Mouse (Mus musculus): Measurements from ENCODE around the gene Vrtn. TPM values are rescaled to one million over a fixed set of nuclear protein-coding genes. Genes with fewer than 3 reads are reported as not detected.

Vrtn gene
- total and polyA plus RNA-seq, 2 experiments from 2014 or later, result not detected

- no peak overlapping the region for H3K27ac ChIP-seq (ENCODE audit: low read depth, low read length)
- no peaks in the 10 kb centered on the region for H3K4me1 ChIP-seq (ENCODE audit: insufficient read depth, low read length)
- no peak for DNase-seq (ENCODE audit: low spot score)
- ATAC-seq (ENCODE audit: low FRiP score), result no peak
- no peaks in the 10 kb centered on the region for H3K36me3 ChIP-seq (ENCODE audit: insufficient read depth, low read length)
- H3K4me3 ChIP-seq (ENCODE audit: low read depth, low read length), result no peak overlapping the region
- no peaks in the 10 kb centered on the region for H3K27me3 ChIP-seq (ENCODE audit: insufficient read depth, low read length)
- no peak for TF ChIP-seq CTCF (IDR thresholded peaks at IDR 0.05)
- H3K4me2 ChIP-seq (ENCODE audit: low read depth, low read length, poor library complexity, severe bottlenecking), result no peak overlapping the region
- H3K9ac ChIP-seq (replicated peaks; ENCODE audit: low read length, poor library complexity, severe bottlenecking), result no peak overlapping the region
- WGBS, result 34% methylated on average over 10 of the region's 10 CpGs
- no peaks in the 10 kb centered on the region for H3K9me3 ChIP-seq (ENCODE audit: low read length)
These were observed 30.8 kb downstream of the Vrtn start for GRCm38 (mm10) chr12:84671646-84672045.

GRCm38 (mm10) chr12:84674666-84675526, 34.1 kb downstream of the Vrtn start:
- Histone ChIP-seq H3K27me3 (ENCODE audit: insufficient read depth, low read length) (no peaks in the 10 kb centered on the region), H3K27ac (ENCODE audit: low read depth, low read length) (peak overlapping the region; percentile 3; the same call in 1 of the 2 replicates), H3K36me3 (ENCODE audit: insufficient read depth, low read length) (peaks cover 7% of the 10 kb centered on the region; the same call in 1 of the 2 replicates), H3K4me3 (ENCODE audit: low read depth, low read length) (no peak overlapping the region), H3K4me2 (ENCODE audit: low read depth, low read length, poor library complexity, severe bottlenecking) (no peak overlapping the region), H3K9ac (replicated peaks; ENCODE audit: low read length, poor library complexity, severe bottlenecking) (no peak overlapping the region; the same call in 1 of the 2 replicates), H3K4me1 (ENCODE audit: insufficient read depth, low read length) (no peaks in the 10 kb centered on the region), H3K9me3 (ENCODE audit: low read length) (no peaks in the 10 kb centered on the region)
- ATAC-seq (ENCODE audit: low FRiP score), result no peak
- no peak for TF ChIP-seq CTCF (IDR thresholded peaks at IDR 0.05)
- DNase-seq (ENCODE audit: low spot score), result no peak
- 34% methylated on average over 14 of the region's 14 CpGs for WGBS

GRCm38 (mm10) chr12:84676011-84676410, 35.2 kb downstream of the Vrtn start:
- Histone ChIP-seq H3K4me3 (ENCODE audit: low read depth, low read length) (no peak overlapping the region), H3K4me2 (ENCODE audit: low read depth, low read length, poor library complexity, severe bottlenecking) (no peak overlapping the region), H3K27me3 (ENCODE audit: insufficient read depth, low read length) (no peaks in the 10 kb centered on the region), H3K4me1 (ENCODE audit: insufficient read depth, low read length) (no peaks in the 10 kb centered on the region), H3K9me3 (ENCODE audit: low read length) (no peaks in the 10 kb centered on the region), H3K36me3 (ENCODE audit: insufficient read depth, low read length) (peaks cover 10% of the 10 kb centered on the region; the same call in 1 of the 2 replicates), H3K27ac (ENCODE audit: low read depth, low read length) (no peak overlapping the region), H3K9ac (replicated peaks; ENCODE audit: low read length, poor library complexity, severe bottlenecking) (no peak overlapping the region)
- no peak for DNase-seq (ENCODE audit: low spot score)
- TF ChIP-seq CTCF (IDR thresholded peaks at IDR 0.05), result no peak
- no peak for ATAC-seq (ENCODE audit: low FRiP score)
- WGBS, result 75% methylated on average over 3 of the region's 3 CpGs

GRCm38 (mm10) chr12:84684569-84684968, 43.8 kb downstream of the Vrtn start:
- H3K27me3 ChIP-seq (ENCODE audit: insufficient read depth, low read length), result no peaks in the 10 kb centered on the region
- TF ChIP-seq CTCF (IDR thresholded peaks at IDR 0.05), result no peak

GRCm38 (mm10) chr12:84686176-84686575, 45.4 kb downstream of the Vrtn start:
- no peak overlapping the region for H3K27ac ChIP-seq (ENCODE audit: low read depth, low read length)
- DNase-seq (ENCODE audit: low spot score) (peak; percentile 27), ATAC-seq (ENCODE audit: low FRiP score) (no peak)
- WGBS, result 12% methylated on average over 4 of the region's 4 CpGs
- H3K9me3 ChIP-seq (ENCODE audit: low read length), result no peaks in the 10 kb centered on the region
- H3K4me3 ChIP-seq (ENCODE audit: low read depth, low read length), result no peak overlapping the region
- no peaks in the 10 kb centered on the region for H3K4me1 ChIP-seq (ENCODE audit: insufficient read depth, low read length)
- H3K9ac ChIP-seq (replicated peaks; ENCODE audit: low read length, poor library complexity, severe bottlenecking), result no peak overlapping the region
- H3K36me3 ChIP-seq (ENCODE audit: insufficient read depth, low read length), result no peaks in the 10 kb centered on the region
- no peaks in the 10 kb centered on the region for H3K27me3 ChIP-seq (ENCODE audit: insufficient read depth, low read length)
- H3K4me2 ChIP-seq (ENCODE audit: low read depth, low read length, poor library complexity, severe bottlenecking), result no peak overlapping the region
- TF ChIP-seq CTCF (IDR thresholded peaks at IDR 0.05), result no peak

More at GRCm38 (mm10) chr12:84684569-84684968, 43.8 kb downstream of the Vrtn start:
- no peaks in the 10 kb centered on the region for H3K4me1 ChIP-seq (ENCODE audit: insufficient read depth, low read length)
- H3K36me3 ChIP-seq (ENCODE audit: insufficient read depth, low read length), result 0 out of 2 replicates have a peak, but pooled peaks cover 2% of the 10 kb centered on the region
- no peak for DNase-seq (ENCODE audit: low spot score)
- ATAC-seq (ENCODE audit: low FRiP score), result no peak
- no peak overlapping the region for H3K4me3 ChIP-seq (ENCODE audit: low read depth, low read length)
- no peak overlapping the region for H3K27ac ChIP-seq (ENCODE audit: low read depth, low read length)
- H3K4me2 ChIP-seq (ENCODE audit: low read depth, low read length, poor library complexity, severe bottlenecking), result no peak overlapping the region
- no peaks in the 10 kb centered on the region for H3K9me3 ChIP-seq (ENCODE audit: low read length)
- no peak overlapping the region for H3K9ac ChIP-seq (replicated peaks; ENCODE audit: low read length, poor library complexity, severe bottlenecking)
- WGBS, result 70% methylated on average over 7 of the region's 7 CpGs

- no peak overlapping the region for H3K9ac ChIP-seq (replicated peaks; ENCODE audit: low read length, poor library complexity, severe bottlenecking)
- no peak overlapping the region for H3K4me2 ChIP-seq (ENCODE audit: low read depth, low read length, poor library complexity, severe bottlenecking)
- H3K27ac ChIP-seq (ENCODE audit: low read depth, low read length), result no peak overlapping the region
- ATAC-seq (ENCODE audit: low FRiP score) (no peak), DNase-seq (ENCODE audit: low spot score) (no peak)
- no peak overlapping the region for H3K4me3 ChIP-seq (ENCODE audit: low read depth, low read length)
- WGBS, result 91% methylated on average over 4 of the region's 4 CpGs
- no peaks in the 10 kb centered on the region for H3K4me1 ChIP-seq (ENCODE audit: insufficient read depth, low read length)
- H3K36me3 ChIP-seq (ENCODE audit: insufficient read depth, low read length), result no peaks in the 10 kb centered on the region
- no peak for TF ChIP-seq CTCF (IDR thresholded peaks at IDR 0.05)
- H3K9me3 ChIP-seq (ENCODE audit: low read length), result no peaks in the 10 kb centered on the region
- H3K27me3 ChIP-seq (ENCODE audit: insufficient read depth, low read length), result no peaks in the 10 kb centered on the region
These were observed 46.7 kb downstream of the Vrtn start for GRCm38 (mm10) chr12:84687531-84687930.
